Mouse (Mus musculus): ENCODE measurements around the gene Igsf21.

Gene Igsf21

DNA sequence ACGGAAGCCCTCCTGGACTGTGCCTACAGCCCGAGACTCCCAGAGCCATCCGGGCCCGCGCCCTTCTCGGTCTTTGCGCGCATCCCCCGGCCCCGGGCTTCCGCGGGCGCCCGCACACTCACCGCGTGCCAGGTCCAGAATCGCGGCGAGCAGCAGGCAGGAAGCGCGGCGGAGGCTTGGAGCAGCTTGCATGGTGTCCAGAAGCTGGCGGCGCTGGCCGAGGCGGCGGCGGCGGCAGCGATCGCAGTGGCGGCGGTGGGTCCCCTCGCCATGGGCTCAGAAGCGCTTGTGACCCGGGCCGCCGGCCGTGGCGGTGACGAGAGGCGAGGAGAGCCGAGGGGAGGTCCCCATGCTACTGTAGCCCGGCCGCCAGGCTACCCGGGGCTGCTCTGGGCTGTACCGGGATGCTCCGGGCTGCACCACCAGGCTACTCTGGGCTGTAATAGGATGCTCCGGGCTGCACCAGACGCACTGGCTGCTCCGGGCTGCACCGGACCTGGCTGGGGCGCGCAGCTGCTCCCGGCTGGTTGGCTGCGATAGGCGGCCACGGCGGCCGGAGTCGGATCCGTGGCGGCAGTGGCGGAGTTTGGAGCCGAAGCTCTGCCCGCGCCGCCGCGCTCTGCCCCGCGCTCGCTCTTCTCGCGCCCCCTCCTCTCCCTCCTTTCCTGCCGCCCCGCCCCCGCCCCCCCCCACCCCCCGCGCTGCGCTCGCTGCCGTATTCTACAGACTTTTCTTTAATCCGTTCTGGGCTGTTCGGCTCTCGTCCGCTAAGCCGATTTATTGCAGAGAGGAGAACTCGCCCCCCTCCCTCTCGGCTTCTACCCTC, at the start of gene Igsf21:
TSS of gene Igsf21 (minus strand) at position 605 of the 826 bp plus-strand sequence.
- DNase-seq (ENCODE audit: low read depth, low spot score) = no peak

DNA sequence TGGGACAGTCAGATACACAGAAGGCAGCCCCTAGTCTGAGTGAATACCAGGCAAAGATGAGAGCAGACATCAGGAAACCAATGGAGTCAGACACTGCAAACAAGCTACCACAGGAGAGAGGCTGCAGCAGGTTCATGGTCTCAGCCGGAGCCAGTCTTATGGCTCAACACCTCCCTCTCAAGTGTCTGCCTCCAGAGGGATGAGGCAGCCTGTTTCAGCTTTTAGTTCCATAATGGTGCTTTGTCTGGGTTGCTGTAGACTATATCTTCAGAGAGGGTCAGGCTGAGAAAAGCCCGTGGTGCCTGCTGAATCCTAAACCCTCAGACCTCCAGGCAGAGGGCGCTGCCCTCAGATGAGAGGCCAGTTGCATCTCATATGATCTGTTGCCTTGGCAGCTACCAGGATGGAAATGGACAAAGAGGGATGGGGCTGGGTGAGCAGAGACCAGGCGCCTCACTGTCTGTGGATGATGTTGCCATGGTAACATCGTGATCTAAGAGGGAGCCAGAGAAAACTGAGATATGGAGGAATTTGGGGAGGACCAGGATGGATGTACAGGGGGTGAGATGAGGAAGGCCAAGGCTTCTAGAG, 39.2 kb upstream of the Igsf21 start:
- DNase-seq (ENCODE audit: low read depth, low spot score) = no peak

DNA sequence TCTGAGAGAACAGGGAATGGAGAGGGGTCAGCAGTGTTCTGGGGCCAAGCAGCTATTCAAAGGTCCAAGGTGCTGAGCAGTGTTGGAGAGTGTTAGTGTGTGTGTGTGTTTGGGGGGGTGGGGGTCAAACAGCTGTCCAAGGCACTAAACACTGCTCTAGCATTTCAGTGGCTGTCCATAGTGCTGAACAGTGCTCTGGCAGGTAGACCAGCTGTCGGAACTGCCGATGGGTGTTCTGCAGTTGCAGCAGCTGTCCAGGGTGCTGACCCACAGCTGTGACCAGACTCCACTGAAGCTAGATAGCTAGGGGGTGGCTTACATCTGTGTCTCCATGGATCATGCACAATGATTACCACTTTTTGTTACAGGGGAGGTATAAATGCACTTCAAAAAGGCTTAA, 36.8 kb upstream of the Igsf21 start:
- no peak for DNase-seq (ENCODE audit: low read depth, low spot score)

DNA sequence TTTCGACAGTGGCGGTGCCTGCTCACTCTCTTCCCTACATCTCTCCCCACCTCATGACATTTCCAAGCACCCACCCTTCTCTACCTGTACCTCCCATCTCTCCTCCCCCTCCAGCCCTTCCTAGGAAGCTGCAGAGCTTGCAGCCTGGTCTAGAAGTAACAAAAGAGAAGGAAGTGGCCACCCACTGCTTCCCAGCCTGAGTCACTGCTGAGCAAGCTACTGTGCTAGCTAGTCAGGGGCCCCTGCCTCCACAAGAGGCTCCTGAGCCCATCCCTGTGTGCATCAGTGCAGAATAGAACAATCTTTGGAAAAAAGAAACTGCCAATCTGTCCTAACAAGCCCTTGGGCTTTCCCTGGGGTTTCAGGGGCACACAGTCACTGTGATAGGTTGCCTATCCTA, 31.7 kb upstream of the Igsf21 start:
- DNase-seq (ENCODE audit: low read depth, low spot score) = no peak

DNA sequence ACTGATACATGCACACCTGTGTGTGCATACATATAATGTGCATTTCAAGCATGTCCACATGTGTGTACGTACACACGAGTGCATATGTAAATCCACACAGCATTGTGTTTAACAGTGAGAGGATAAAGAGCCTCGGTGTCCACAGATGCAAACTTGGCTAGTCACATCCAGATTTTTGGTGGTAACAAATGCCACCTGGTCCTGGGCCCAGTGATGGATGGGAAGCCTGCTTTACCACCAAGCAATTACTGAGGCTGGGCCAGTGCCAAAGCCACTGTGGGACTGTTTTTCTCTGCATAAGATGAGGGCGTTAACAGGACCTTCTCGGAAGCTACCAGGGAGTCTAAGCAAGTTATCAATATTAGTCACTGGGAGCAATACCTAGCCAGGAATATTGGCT, 25.3 kb upstream of the Igsf21 start:
- DNase-seq (ENCODE audit: low read depth, low spot score) = no peak

DNA sequence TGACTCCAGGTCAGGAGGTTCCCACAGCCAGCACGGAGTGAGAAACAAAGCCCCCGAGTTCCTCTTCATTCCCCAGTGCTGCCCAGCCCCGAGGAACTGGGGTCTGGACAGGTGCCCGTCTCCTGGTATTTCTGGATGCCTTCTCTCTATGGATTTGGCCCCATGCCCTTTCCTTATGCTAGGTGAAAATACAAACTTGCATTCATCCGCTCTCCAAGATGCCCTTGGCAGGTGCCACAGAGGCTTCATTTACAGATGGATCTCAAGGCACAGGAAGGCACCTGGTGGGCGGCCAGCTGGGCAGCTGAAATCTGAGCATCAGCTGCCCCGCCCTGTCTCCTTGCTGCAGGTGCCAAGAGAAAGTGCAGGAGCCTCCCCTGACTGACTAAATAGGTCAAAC, 23.9 kb upstream of the Igsf21 start:
- DNase-seq (ENCODE audit: low read depth, low spot score) = no peak

DNA sequence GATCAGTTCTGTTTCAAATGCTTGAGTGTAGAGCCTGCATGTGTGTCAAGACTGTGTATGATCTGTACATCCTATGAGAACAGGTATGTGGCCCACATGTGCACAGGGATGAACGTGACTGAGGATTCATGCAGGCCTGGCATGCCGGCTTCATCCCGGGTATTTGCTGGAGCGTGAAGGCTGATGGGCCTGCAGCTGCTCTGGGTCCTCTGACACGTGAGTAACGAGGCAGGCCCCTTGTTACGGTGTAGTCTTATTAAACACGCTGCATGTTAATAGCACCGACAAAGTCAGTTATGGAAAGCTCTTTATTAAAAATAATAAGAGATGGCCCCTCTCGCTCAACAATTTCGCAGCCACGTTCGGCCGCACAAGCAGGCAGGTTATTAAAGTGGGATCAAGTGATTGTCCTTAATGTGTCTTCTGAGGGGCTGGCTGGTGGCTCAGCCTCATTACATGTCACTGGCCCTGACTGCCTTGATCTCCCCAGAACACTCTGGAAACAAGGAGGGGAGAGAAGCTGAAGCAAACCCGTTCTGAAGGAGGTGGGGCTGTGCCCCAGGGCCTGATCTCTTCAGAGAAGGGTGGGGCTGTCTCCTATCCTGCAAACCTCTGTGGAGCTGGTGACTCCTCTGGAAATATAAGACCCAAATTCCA, 22.7 kb upstream of the Igsf21 start:
- no peak for DNase-seq (ENCODE audit: low read depth, low spot score)

DNA sequence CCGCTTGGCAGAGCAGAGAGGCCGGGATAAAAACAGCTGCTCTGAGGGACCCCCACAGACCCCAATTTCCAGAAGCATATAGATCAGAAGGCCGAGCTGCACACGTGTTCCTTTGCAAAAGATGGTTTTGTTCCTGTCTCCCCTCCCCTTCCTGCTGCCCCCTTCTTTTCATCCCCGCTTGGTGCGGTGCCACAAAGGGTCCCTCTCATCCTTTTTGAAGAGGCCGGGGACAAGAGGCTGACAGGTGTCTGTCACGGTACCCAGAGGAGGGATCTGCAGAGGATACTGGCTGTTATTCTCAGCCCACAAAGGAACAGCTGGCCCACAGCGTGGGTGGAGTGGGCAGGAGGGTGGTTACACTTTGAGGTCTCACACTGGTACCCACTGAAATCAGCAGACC, 21.3 kb upstream of the Igsf21 start:
- DNase-seq (ENCODE audit: low read depth, low spot score) = no peak

DNA sequence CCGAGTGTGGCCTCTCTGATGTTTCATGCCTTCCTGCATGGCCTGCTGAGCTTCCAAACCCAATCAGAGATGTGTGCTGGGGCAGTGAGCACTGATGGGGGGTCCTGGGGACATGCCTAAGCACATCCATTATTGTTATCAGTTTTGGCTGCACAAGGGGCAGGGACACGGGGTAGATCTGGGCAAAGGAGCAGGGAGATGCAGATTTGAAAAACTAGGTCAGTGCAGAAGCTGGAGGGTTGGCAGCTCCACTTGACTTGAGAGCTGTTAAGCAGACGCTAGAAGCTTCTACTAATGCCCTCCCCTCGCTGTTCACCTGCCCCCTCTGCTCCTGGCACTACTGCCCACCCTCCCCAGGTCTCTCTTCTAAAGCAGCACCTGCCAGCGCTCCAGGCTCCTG, 20.5 kb upstream of the Igsf21 start:
- no peak for DNase-seq (ENCODE audit: low read depth, low spot score)

DNA sequence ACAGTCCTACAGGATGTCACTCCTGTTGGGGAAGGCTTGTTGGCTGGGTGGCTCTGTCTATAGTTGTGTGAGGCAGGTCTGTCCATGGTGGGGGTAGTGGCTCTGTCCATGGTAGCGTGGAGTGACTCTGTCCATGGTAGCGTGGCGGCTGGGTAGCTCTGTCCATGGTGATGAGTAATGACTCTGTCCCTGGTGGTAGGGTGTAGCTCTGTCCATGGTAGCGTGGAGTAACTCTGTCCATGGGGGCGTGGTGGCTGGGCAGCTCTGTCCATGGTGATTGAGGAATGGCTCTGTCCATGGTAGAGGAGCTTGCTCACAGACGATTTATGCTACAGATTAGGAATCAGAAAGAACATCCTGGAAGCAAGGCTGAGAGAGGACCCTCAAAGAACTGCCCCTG, 12.4 kb upstream of the Igsf21 start:
- DNase-seq (ENCODE audit: low read depth, low spot score) = no peak

DNA sequence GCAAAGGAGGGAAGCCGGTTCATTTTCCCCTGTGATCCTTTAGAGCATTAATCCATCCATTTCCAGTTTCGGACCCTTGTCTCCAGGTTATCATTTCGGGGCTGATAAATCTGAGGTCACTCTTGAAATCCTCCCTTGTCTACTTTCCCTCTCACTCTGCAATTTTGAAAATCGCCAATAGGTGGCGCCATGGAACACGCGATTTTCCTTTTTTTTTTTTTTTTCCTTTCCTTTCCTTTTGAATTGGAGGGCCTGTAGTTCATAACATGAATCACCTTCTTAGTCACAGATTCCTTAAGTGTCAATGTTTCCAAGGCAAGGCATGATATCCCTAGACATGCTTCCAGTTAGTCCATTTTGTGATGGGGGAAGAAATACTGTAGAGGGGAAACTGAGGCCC, 5.8 kb upstream of the Igsf21 start:
- DNase-seq (ENCODE audit: low read depth, low spot score) = no peak

DNA sequence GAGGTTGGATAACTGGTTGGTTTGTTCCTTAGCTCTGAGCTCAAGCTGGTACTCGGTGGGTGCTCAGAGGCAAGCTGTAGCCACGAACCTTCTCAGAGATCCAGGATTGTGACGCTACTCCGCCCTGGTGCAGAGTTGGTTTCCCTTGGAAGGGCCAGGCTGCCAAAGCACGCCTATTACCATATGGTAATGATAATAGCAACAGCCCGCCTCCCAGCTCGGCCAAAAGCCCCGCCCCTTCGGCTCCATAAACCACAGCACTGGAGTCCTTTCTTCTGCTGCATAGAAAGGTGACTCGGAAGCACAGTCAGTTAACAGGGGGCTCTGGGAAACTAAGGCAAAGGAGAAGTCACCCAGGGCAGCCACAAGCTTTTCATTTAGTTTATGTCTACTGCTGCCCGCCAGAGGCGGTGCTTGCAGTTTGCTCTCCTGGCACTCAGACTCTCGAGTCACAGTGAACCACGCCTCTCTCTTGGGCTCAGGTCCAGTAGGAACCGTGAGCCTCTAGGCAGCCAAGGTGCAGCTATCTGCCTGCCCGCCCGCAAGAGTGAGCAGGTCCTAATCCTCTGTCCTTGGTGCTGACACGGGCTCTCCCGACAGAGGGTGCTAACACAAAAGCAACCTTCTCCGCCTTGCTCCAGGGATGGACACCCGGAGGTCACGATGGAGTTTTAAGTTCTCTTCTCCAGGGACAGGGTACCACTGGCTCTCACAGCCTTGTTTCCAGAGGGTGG, 2.6 kb upstream of the Igsf21 start:
- no peak for DNase-seq (ENCODE audit: low read depth, low spot score)

DNA sequence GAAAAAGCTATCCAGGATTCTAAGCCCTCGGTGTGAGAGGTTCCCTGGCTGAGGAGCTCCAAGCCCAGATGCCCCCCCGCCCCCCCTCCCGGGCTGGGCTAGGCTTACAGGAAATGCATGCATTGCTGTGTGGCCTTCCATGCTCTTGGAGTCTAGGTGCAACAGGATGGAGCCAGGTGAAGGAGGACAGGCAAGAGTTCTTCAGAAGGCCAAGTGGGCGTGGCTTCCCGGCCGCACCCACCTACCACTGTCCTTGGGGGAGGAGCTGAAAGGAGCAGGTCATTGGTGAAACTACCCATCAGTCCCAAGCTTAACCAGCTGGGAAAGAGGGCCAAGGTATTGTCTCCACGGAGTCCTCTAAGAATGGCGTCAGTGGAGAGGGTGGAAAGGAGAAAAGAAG, 1.8 kb upstream of the Igsf21 start:
- DNase-seq (ENCODE audit: low read depth, low spot score) = no peak

DNA sequence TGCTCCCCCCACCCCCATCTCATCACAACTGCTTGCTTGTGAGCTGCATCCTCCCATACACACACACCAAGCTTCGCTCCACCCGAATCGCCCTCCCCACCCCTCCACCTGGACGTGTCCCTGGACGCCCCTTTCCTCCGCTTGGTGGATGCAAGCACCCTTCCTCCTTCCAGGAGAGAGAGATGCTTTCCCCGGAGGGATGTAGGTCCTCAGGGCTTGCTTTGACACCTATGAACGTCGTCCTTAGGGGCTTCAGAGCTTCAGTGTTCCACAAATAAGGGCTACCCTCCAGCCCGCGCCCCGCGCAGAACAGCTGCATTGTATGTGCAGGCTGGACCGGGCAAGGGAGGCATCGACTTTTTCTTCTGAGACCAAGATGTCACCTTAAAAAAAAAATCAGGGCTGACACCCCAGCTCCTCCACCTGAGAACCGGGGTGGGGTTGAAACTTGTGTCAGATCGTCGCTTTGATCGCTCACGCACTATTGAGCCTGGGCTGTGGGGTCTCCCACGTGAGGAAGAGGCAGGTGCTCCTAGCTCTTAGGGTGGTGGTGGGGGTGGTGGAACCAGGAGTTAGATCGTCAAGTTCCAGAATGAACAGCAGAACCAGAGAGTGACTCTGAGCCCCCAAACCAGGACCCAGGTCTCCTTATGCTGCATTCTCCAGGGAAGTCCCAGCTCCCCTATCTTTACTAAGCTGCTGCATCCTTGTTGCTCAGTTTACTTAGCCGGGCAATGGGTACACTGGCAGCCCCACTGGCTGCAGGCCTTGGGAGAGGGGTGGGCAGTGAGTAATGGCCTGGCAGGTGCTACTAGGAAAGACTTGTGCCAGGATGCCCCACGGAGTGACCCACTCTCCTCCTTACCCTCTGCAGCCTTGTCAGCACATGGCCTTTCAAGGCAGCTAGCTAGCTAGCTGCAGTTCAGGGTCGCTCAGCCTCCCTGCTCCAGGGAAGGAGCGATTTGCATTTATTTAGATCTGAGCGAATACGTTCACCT, 721 bp upstream of the Igsf21 start:
- DNase-seq (ENCODE audit: low read depth, low spot score) = no peak

DNA sequence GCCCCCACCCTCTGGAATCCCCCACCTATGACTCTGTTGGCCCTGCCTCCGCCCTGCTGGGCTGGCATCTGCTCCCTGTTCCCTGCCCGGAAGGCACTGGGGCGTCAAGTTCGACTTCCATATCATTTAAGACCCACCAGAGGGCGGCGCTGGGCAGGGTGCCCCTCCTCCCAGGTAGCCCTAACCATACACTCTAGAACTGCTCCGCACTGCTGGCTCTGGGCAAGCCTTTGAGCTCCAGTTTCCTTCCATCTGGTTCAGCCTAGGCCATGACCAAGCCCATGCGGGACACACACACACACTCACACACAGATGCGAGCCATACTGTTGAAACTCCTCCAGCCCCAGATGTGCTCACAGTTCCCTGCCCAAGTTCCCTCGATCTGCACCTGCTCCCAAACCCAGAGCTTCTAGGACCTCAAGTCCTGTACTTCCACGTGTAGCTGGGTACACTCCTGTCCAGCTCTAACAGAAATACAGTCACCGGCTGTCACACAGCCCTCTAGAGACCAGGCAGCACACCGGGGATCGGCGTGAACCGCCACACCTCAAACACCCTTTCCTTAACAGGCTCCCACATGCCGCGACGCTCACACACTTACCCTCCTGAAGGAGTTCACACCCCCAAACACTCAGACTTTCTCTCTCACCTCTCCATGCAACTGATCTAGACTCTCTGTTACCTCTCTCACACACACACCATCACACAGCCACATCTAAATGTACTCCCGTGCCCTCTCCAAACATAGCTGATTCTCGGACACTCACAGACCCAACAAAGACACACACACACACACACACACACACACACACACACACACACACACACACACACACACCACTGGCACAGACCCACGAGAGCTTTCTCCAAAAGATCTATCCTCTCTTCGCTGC, 1.1 kb downstream of the Igsf21 start:
- DNase-seq (ENCODE audit: low read depth, low spot score) = no peak

DNA sequence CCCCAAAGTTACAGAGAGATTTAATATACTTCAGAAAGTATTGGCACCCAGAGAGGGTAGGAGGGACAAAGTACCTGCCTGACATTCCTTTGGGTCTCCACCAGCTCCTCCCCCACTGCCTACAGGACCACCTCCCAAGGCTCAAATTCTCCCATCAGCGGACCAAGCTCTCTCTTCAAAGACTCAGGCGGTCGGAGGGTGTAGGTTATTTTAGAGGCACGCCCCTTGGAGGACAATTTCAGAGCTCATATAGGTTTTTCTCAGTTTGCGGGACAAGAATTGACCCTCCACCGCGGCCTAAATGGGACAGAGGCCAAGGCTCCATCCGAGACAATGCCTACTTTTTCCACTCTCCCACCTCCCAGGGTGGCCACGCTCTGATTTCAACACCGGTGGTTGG, 1.7 kb downstream of the Igsf21 start:
- DNase-seq (ENCODE audit: low read depth, low spot score) = no peak

DNA sequence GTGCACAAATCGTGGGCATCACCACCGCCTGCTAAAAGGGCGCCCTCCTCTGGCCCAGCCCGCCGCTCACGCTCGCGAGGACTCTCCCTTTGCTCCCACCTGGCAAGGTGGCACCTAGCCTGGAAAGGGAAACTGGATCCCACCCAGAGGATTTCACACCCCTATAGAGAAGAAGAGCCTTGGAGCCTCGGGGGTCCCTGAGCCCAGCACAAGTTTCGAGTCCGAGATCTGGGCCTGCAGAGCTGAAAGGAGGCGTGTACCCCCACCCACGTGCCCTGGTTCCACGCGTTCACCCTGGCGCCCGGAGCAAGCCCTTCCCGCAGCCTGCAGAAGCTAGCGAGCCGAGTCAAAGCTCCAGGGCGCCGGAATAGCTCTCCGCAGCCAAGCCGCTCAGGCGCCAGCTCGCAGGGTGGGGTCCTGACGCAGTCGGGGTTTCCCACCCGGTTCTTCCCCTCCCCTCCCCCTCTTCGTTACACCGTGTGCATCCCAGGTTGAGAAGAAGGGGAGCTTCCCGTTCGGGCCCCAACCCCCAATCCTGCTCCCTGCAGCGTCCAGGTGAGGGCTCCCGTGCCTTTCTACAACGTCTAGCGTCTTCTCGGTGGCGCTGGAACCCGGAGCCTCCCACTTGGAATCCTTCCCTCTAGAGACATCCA, 2.3 kb downstream of the Igsf21 start:
- no peak for DNase-seq (ENCODE audit: low read depth, low spot score)

DNA sequence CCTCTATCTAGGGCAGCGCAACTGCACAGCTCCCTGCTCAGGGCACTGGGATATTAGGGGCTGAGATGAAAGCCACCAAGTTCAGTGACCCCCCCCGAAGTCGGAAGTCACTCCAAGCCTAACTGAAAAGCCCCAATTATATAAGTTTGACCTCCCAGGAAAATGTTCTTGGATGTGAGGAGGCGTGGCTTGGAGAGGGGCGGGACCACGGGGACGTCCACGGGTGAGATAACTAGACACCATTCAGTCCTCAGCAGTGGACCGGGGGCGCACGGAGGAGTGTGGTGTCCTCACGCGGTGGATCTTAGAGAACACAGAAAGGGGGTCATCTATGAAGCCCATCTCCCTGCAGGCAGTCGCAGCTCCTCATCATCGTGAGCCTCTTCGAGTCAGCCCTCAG, 3.4 kb downstream of the Igsf21 start:
- DNase-seq (ENCODE audit: low read depth, low spot score) = no peak

DNA sequence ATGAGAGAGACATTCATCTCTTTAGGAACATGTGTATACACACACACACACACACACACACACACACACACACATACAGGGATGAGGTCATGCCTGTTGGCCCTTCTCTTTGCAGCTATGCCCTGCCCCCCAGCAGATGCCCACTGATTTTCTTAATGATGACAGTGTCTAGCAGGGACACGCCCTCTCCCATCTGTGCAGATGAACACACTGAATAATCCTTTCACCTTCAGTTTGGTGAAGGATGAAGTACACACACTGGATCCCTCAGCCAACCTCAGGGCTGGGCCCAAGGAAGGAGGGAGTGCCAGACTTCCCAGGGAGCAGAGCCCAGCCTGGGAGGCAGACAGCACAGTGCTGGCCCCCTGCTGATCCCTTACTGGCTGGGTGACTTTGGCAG, 4.3 kb downstream of the Igsf21 start:
- DNase-seq (ENCODE audit: low read depth, low spot score) = no peak

Measured in c-Kit-negative CD71-positive TER-119-positive erythroid progenitor cells, embryonic 14.5 days (primary cell).